Mouse (Mus musculus): Measurements from ENCODE around the gene Gm2012.
"Not testable (repeated sequence)": the region's sequence is repeated elsewhere in the genome, so short reads cannot be mapped to it uniquely, and the experiment has no call there.

Gm2012 gene

GRCm38 (mm10) chrX:26231255-26231654, at the start of gene Gm2012:
Gene Gm2012, minus strand, starts transcription at chrX:26231355.
- POLR2A ChIA-PET, CTCF ChIA-PET: not testable (repeated sequence)

- POLR2A ChIA-PET, CTCF ChIA-PET: not testable (repeated sequence)
Observed at GRCm38 (mm10) chrX:26159146-26159545, 72.0 kb downstream of the Gm2012 start.
